Mouse (Mus musculus): ENCODE results near the gene Amigo1.

DNA sequence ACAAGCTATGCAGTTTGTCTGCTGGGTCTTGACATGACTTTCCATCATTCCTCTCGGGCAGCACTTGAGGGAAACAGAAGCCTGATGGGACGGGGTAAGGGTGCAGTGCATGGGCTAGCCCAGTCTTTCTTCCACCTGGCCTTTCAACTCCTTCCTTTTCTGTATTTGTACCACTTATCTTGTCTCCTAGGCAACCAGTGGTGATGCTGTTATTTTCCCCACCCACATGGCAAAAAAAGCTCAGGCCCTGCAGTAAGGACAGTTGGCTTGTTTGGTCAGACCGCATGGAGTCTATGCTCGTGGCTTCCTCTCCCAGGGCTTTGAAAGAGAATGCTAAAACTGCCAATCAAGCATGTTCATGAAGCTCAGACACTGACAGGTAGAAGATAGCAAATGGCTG, 7.6 kb downstream of the Amigo1 start:
- TF ChIP-seq CTCF (IDR thresholded peaks at IDR 0.05; ENCODE audit: low read depth): no peak
- no peak for TF ChIP-seq EP300 (IDR thresholded peaks at IDR 0.05; ENCODE audit: low read depth)
